Mouse (Mus musculus): ENCODE data around the gene Ptges.

GRCm38 (mm10) chr2:30897291-30897690 is 32.4 kb downstream of the Ptges start:
- no peak for TF ChIP-seq MAX (IDR thresholded peaks at IDR 0.05; ENCODE audit: low read depth)
- no peak for TF ChIP-seq POLR2A (IDR thresholded peaks at IDR 0.05; ENCODE audit: insufficient read length, low read depth)
- no peak for TF ChIP-seq POLR2AphosphoS2 (IDR thresholded peaks at IDR 0.05; ENCODE audit: insufficient read length, low read depth)
- no peak for TF ChIP-seq E2F4 (IDR thresholded peaks at IDR 0.05; ENCODE audit: insufficient read depth)
- TF ChIP-seq TCF12 (IDR thresholded peaks at IDR 0.05; ENCODE audit: insufficient read depth, poor library complexity, severe bottlenecking), result no peak
- no peak for TF ChIP-seq MYOG (IDR thresholded peaks at IDR 0.05; ENCODE audit: control insufficient read depth in 1 of 3, insufficient read depth in 1 of 3, insufficient read length in 2 of 3, low read depth in 2 of 3)
- TF ChIP-seq SRF (IDR thresholded peaks at IDR 0.05; ENCODE audit: control insufficient read depth, insufficient read length, low read depth), result no peak
- TF ChIP-seq CEBPB (IDR thresholded peaks at IDR 0.05; ENCODE audit: insufficient read depth, poor library complexity, severe bottlenecking), result no peak
- no peak for TF ChIP-seq REST (IDR thresholded peaks at IDR 0.05; ENCODE audit: insufficient read depth, insufficient read length)
- no peak for TF ChIP-seq USF1 (IDR thresholded peaks at IDR 0.05; ENCODE audit: low read depth)
- TF ChIP-seq MYOD1 (IDR thresholded peaks at IDR 0.05; ENCODE audit: control insufficient read depth in 1 of 3, insufficient read length in 2 of 3, low read depth in 2 of 3), result peak in 1 of 3 experiments; percentile 37
